Mouse (Mus musculus): ENCODE measurements around the gene Pgr15l.

The Pgr15l gene

DNA sequence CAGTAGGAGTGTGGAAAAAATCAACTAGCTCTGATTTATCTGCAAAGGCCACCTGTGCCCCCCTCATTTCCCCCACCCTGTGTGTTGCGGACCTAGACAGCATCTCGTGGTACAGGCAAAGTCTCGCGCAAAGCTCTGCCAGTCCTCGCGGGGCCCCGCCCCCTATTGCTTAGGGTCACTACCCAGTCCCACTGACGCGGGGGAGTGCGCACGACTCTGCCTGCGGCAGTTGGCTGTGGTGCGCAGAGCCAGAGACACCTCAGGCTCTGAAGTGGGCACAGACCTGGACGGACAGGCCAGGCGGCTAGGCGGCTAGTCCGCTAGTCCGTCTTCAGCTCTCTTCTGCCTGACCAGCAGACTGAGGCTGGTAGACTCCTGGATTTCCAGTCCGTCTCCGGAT lies at the start of gene Pgr15l:
TSS of gene Pgr15l (plus strand) at position 228 of the 400 bp plus-strand sequence.
- no peak for DNase-seq

DNA sequence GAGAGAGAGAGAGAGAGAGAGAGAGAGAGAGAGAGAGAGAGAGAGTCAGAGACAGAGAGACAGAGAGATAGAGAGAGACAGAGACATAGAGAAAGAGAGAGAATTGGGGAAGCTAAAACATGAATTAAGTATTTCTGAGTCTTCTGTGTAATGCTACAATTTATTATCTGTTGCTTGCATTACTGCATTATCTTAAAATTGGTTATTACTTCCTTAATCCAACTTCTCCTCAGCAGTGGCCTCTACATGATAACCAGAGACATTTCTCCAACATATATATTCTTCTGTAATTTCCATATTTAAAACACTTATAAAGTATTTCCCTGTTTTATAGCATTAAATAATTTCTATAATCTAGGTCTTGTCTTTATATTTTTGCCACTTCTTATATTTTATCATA lies 44.9 kb upstream of the Pgr15l start:
- DNase-seq = no peak

DNA sequence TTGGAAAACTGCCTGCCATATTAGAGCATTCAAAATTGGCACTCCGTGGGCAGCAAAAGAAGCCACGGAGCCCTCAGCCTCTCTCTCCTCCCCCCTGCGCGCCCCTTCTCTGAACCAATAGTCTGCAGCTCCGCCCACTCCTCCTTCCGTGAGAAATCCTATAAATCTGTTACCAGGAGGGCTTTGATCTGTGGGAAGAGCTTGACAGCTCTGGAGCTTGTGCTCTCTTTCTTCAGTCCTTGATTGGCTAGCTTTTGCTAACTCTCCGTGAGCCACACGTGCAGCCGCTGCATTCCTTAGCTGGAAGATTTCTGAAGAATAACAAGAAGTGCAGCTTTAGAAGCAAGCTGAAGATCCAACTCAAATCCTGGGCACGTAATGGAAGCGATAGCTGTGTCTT lies 2.6 kb upstream of the Pgr15l start:
- DNase-seq = no peak
